Mouse (Mus musculus): ENCODE results near the gene Itm2b. TPM values are rescaled to one million over a fixed set of nuclear protein-coding genes. Genes with fewer than 3 reads are reported as not detected.

Itm2b gene
- total and polyA plus RNA-seq, 3 experiments: 724 to 814 (median 771) TPM

DNA sequence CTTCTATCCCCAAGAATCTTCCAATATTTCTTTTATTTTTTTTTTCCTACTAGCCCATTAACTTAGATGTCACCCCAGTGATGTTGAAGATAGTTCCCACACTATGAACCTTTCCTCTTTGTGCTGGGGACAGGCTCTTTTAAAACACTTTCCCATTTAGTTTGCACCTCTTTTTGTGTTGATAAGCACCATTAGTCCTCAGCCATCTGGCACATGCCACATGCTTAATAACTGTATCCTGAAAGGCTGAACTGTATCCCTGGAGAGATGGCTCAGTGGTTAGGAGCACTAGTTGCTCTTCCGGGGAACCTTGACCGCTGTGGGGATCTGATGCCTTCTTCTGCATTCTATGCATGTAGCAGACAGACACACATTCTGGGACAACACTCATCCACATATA, 37.5 kb upstream of the Itm2b start:
- Histone ChIP-seq H3K4me3 (no peak overlapping the region), H3K79me2 (replicated peaks; ENCODE audit: control insufficient read depth, insufficient read depth, low read length) (no peaks in the 10 kb centered on the region), H3K4me1 (ENCODE audit: control insufficient read depth, insufficient read depth, low read length) (no peaks in the 10 kb centered on the region), H3K27ac (no peak overlapping the region), H3K9ac (ENCODE audit: low read depth, low read length) (no peak overlapping the region), H3K36me3 (ENCODE audit: control insufficient read depth, insufficient read depth, low read length) (no peaks in the 10 kb centered on the region), H3K27me3 (ENCODE audit: control insufficient read depth, insufficient read depth, low read length) (no peaks in the 10 kb centered on the region)
- intact Hi-C loops (cut with DNase I): no loop called here
- 96% methylated on average over 2 of the region's 2 CpGs for WGBS
- DNase-seq: no peak
- TF ChIP-seq POLR2A (IDR thresholded peaks at IDR 0.05; ENCODE audit: insufficient read depth, low read depth, low read length) (no peak), CTCF (IDR thresholded peaks at IDR 0.05) (no peak), EP300 (IDR thresholded peaks at IDR 0.05; ENCODE audit: insufficient read depth, low read depth, low read length) (no peak)

DNA sequence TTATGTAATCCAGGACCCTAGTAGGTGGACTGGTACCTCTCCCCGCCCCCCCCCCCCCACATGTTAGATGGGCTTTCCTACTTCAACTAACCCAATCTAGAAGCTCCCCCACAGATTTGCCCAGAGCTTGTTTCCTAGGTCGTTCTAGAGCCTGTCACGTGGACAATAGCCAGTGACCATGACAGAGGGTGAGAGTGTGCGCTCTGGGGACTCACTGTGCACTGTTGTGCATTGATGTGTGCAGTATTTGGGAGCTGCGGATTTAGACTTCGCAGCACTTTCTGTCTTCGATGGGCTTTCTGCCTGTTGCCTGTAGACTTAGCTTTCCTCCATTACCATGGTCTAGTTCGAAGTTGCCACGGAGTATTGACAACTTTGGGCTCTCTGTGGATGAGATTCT, 36.5 kb upstream of the Itm2b start:
- Histone ChIP-seq H3K4me3 (no peak overlapping the region), H3K27me3 (ENCODE audit: control insufficient read depth, insufficient read depth, low read length) (no peaks in the 10 kb centered on the region), H3K36me3 (ENCODE audit: control insufficient read depth, insufficient read depth, low read length) (no peaks in the 10 kb centered on the region), H3K9ac (ENCODE audit: low read depth, low read length) (no peak overlapping the region), H3K79me2 (replicated peaks; ENCODE audit: control insufficient read depth, insufficient read depth, low read length) (no peaks in the 10 kb centered on the region), H3K4me1 (ENCODE audit: control insufficient read depth, insufficient read depth, low read length) (no peaks in the 10 kb centered on the region), H3K27ac (no peak overlapping the region)
- TF ChIP-seq CTCF (IDR thresholded peaks at IDR 0.05): no peak
- DNase-seq: no peak
- 82% methylated on average over 9 of the region's 9 CpGs for WGBS
- intact Hi-C loops (cut with DNase I): no loop called here

DNA sequence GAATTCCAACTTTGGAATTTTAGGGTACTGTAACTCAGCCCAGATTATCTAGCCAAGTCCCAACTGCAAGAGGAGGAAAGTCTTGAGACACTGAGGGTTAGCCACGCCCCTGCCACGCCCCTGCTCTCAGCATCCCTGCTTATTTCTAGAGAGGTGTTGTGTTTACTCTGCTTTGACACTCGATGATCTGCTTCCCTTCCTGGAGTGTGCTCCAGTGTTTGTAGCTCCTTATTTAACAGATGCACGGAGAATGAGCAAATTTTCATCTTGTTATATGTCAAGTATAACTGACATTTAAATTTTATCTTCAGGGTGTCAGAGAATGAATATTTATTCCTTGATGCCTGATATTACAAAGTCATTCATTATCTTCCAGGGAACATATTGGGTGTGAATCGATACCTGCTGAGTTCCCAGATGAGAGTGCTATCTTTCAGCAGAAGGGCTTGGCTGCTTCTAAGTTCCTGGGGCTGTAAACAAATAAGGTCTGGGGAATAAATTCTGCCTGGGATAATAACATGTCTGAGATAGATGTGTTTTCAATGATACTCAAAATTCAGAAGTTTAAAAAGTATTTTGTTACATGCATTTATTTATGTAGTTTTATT, 35.2 kb upstream of the Itm2b start:
- Histone ChIP-seq H3K36me3 (ENCODE audit: control insufficient read depth, insufficient read depth, low read length) (no peaks in the 10 kb centered on the region), H3K4me1 (ENCODE audit: control insufficient read depth, insufficient read depth, low read length) (no peaks in the 10 kb centered on the region), H3K79me2 (replicated peaks; ENCODE audit: control insufficient read depth, insufficient read depth, low read length) (no peaks in the 10 kb centered on the region), H3K27me3 (ENCODE audit: control insufficient read depth, insufficient read depth, low read length) (no peaks in the 10 kb centered on the region), H3K9ac (ENCODE audit: low read depth, low read length) (no peak overlapping the region), H3K27ac (no peak overlapping the region), H3K4me3 (no peak overlapping the region)
- no peak for TF ChIP-seq POLR2A (IDR thresholded peaks at IDR 0.05; ENCODE audit: insufficient read depth, low read depth, low read length)
- no peak for TF ChIP-seq EP300 (IDR thresholded peaks at IDR 0.05; ENCODE audit: insufficient read depth, low read depth, low read length)
- TF ChIP-seq CTCF (IDR thresholded peaks at IDR 0.05): no peak
- DNase-seq: no peak
- intact Hi-C loops (cut with DNase I): no loop called here
- 38% methylated on average over 5 of the region's 5 CpGs for WGBS

DNA sequence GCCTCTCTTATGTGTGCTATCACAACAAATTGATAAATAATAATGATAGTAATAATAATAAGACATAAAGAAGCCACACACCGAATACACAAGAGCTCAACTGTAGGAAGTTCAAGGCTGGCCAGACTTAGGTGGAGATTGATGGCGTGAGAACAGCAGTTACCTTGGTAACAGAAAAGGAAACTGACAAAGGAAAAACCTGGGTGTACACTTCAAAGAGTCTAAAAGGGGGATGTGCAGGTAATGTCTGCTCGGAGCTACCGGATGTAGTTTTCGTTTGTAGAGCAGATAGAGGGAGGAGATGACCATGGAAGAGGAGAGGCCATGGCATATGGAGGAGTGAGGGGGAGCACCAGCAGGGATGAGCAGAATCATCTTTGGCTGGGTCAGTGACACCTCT, 31.4 kb upstream of the Itm2b start:
- H3K4me1 ChIP-seq (ENCODE audit: control insufficient read depth, insufficient read depth, low read length): no peaks in the 10 kb centered on the region

DNA sequence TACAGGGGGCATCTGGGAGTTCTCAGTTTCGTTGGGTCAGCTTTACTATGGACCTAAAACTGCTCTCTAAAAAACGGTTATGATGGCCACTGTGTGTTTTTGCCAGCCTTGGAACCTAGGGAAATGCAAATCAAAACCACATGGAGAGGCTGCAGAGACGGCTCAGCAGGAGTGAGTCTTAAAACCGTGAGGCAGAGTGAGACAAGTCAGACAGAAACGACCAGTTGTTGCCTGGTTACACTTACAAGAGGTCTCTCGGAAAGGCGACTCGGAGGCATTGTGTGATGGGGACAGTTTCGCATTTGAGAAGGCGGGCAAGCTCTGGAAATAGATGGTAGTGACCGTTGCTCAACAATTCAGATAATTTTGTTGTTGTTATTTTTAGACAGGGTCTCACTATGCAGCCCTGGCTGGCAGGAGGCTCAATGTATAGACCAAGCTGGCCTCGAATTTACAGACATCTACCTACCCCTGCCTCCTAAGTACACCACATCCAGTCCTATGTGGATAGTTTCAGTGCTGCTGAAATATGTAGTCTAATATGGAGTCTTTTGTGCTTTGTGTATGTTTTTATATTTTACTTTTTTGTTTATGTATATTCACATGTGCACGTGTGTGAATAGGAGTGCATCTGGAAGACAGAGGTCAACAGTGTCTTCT, 30.4 kb upstream of the Itm2b start:
- TF ChIP-seq POLR2A (IDR thresholded peaks at IDR 0.05; ENCODE audit: insufficient read depth, low read depth, low read length) (no peak), CTCF (IDR thresholded peaks at IDR 0.05) (no peak), EP300 (IDR thresholded peaks at IDR 0.05; ENCODE audit: insufficient read depth, low read depth, low read length) (no peak)
- no peaks in the 10 kb centered on the region for H3K4me1 ChIP-seq (ENCODE audit: control insufficient read depth, insufficient read depth, low read length)
- H3K36me3 ChIP-seq (ENCODE audit: control insufficient read depth, insufficient read depth, low read length): no peaks in the 10 kb centered on the region
- intact Hi-C loops (cut with DNase I): no loop called here
- no peak for DNase-seq
- no peak overlapping the region for H3K27ac ChIP-seq
- no peaks in the 10 kb centered on the region for H3K27me3 ChIP-seq (ENCODE audit: control insufficient read depth, insufficient read depth, low read length)
- no peak overlapping the region for H3K9ac ChIP-seq (ENCODE audit: low read depth, low read length)
- 47% methylated on average over 13 of the region's 13 CpGs for WGBS
- no peaks in the 10 kb centered on the region for H3K79me2 ChIP-seq (replicated peaks; ENCODE audit: control insufficient read depth, insufficient read depth, low read length)
- no peak overlapping the region for H3K4me3 ChIP-seq

More for the DNA sequence above, 31.4 kb upstream of the Itm2b start:
- Histone ChIP-seq H3K36me3 (ENCODE audit: control insufficient read depth, insufficient read depth, low read length) (no peaks in the 10 kb centered on the region), H3K79me2 (replicated peaks; ENCODE audit: control insufficient read depth, insufficient read depth, low read length) (no peaks in the 10 kb centered on the region), H3K9ac (ENCODE audit: low read depth, low read length) (no peak overlapping the region), H3K27me3 (ENCODE audit: control insufficient read depth, insufficient read depth, low read length) (no peaks in the 10 kb centered on the region), H3K4me3 (no peak overlapping the region), H3K27ac (no peak overlapping the region)
- WGBS: 84% methylated on average over 5 of the region's 5 CpGs
- no peak for DNase-seq
- intact Hi-C loops (cut with DNase I): no loop called here
- TF ChIP-seq EP300 (IDR thresholded peaks at IDR 0.05; ENCODE audit: insufficient read depth, low read depth, low read length): no peak
- TF ChIP-seq CTCF (IDR thresholded peaks at IDR 0.05): no peak
- no peak for TF ChIP-seq POLR2A (IDR thresholded peaks at IDR 0.05; ENCODE audit: insufficient read depth, low read depth, low read length)

DNA sequence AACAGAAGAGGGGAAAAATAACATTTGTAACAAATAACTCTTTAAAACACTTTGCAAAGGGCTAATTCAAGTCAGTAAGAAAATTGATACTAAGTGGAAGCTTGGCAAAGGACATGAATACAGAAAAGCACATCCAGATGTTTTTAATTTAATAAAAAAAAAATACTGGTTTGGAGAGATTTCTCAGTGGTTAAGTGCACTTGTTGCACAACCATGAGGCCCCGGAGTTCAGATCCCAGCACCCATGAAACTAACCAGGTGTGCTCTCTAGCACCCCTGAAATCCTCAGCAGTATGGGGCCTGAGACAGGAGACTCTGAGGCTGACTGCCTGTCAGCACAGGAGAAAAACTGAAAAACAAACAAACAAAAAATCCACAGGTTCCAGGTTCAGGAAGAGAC, 26.6 kb upstream of the Itm2b start:
- DNase-seq: no peak

More for the DNA sequence above, 26.6 kb upstream of the Itm2b start:
- no peaks in the 10 kb centered on the region for H3K4me1 ChIP-seq (ENCODE audit: control insufficient read depth, insufficient read depth, low read length)
- H3K27me3 ChIP-seq (ENCODE audit: control insufficient read depth, insufficient read depth, low read length): no peaks in the 10 kb centered on the region
- no peak overlapping the region for H3K27ac ChIP-seq
- H3K4me3 ChIP-seq: no peak overlapping the region
- no peak overlapping the region for H3K9ac ChIP-seq (ENCODE audit: low read depth, low read length)
- 79% methylated on average over 1 of the region's 1 CpGs for WGBS
- TF ChIP-seq CTCF (IDR thresholded peaks at IDR 0.05) (no peak), POLR2A (IDR thresholded peaks at IDR 0.05; ENCODE audit: insufficient read depth, low read depth, low read length) (no peak), EP300 (IDR thresholded peaks at IDR 0.05; ENCODE audit: insufficient read depth, low read depth, low read length) (no peak)
- no peaks in the 10 kb centered on the region for H3K36me3 ChIP-seq (ENCODE audit: control insufficient read depth, insufficient read depth, low read length)
- no peaks in the 10 kb centered on the region for H3K79me2 ChIP-seq (replicated peaks; ENCODE audit: control insufficient read depth, insufficient read depth, low read length)
- intact Hi-C loops (cut with DNase I): no loop called here

All from heart, adult 2 months (tissue).